Comparison of ENCODE assay signal across 30 mouse cellular contexts in the genomic region with DNA sequence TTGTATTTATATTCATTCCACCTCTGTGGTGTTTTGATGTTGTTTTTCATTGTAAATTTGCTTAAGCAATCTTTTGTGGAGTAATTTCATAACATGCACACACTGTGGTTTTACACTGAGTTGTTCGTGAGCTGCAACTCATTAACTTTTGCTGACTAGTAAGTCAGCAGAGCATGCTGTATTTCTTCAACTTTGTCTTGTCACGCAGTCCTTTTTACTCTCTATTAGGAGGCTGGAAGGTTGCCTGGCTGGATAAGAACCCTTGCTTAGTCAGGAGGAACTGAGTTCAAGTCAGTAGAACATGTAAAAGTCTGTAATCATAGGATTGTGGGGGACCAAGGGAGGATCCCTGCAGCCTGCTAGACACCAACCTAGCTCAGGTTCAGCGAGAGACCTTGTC.
DNase-seq lines count a peak whose midpoint lies in the region; ATAC-seq and TF ChIP-seq lines count a peak whose summit lies in the region.
"Had no signal": no experiment of that assay in that cellular context is flagged by ENCODE, and none has a peak within 500 bp of the region (broad histone marks: within the 10 kb centered on the region; RNA-seq: fewer than 3 reads in every experiment).

No protein-coding gene starts in this region.

- no peak for TF ChIP-seq POLR2A in bone marrow macrophage, adult 2 months (IDR thresholded peaks at IDR 0.05; ENCODE audit: borderline replicate concordance, low read depth, low read length)

- WGBS in hindbrain, embryonic 13.5 days, result 83% methylated on average over 3 of the region's 3 CpGs
- WGBS in hindbrain, embryonic 10.5 days, result 92% methylated on average over 3 of the region's 3 CpGs
- WGBS in neural tube, embryonic 13.5 days, result 73% methylated on average over 3 of the region's 3 CpGs
- WGBS in neural tube, embryonic 15.5 days, result 72% methylated on average over 3 of the region's 3 CpGs

- H3K4me1 ChIP-seq in hindbrain, embryonic 13.5 days (replicated peaks), result peaks cover 60% of the 10 kb centered on the region
- peaks cover 27% of the 10 kb centered on the region for H3K4me1 ChIP-seq in hindbrain, embryonic 10.5 days (replicated peaks)
- peaks cover 68% of the 10 kb centered on the region for H3K4me1 ChIP-seq in neural tube, embryonic 13.5 days (replicated peaks)
- peaks cover 37% of the 10 kb centered on the region for H3K4me1 ChIP-seq in neural tube, embryonic 15.5 days
- peaks cover 83% of the 10 kb centered on the region for H3K4me1 ChIP-seq in bone marrow macrophage, adult 2 months (ENCODE audit: control insufficient read depth, insufficient read depth, low read length)
- H3K4me1 ChIP-seq: heart, embryonic 13.5 days had no signal

- no peak for TF ChIP-seq CTCF in bone marrow macrophage, adult 2 months (IDR thresholded peaks at IDR 0.05; ENCODE audit: low read depth, low read length)
- no peak for TF ChIP-seq CTCF in layer of hippocampus, adult 2 months (conservative IDR thresholded peaks at IDR 0.05)

- H3K36me3 ChIP-seq in hindbrain, embryonic 13.5 days, result no peaks in the 10 kb centered on the region
- H3K36me3 ChIP-seq in hindbrain, embryonic 10.5 days, result no peaks in the 10 kb centered on the region
- no peaks in the 10 kb centered on the region for H3K36me3 ChIP-seq in neural tube, embryonic 13.5 days
- H3K36me3 ChIP-seq in neural tube, embryonic 15.5 days, result no peaks in the 10 kb centered on the region
- H3K36me3 ChIP-seq: embryonic facial prominence, embryonic 13.5 days; forebrain, embryonic 10.5 days; G1E; heart, embryonic 10.5 days; heart, embryonic 13.5 days; hindbrain, embryonic 15.5 days had no signal

- H3K27ac ChIP-seq in hindbrain, embryonic 13.5 days, result peak overlapping the region; percentile 62
- H3K27ac ChIP-seq in hindbrain, embryonic 10.5 days, result no peak overlapping the region
- peak overlapping the region; percentile 57; the same call in 1 of the 2 replicates for H3K27ac ChIP-seq in neural tube, embryonic 13.5 days (replicated peaks)
- no peak overlapping the region for H3K27ac ChIP-seq in neural tube, embryonic 15.5 days (replicated peaks)
- H3K27ac ChIP-seq in bone marrow macrophage, adult 2 months (ENCODE audit: insufficient read depth, low read depth, low read length), result peak overlapping the region; percentile 97
- H3K27ac ChIP-seq in layer of hippocampus, adult 2 months, result no peak overlapping the region
- H3K27ac ChIP-seq: embryonic facial prominence, embryonic 10.5 days; embryonic facial prominence, embryonic 13.5 days; forebrain, embryonic 10.5 days; forebrain, embryonic 13.5 days; heart, adult 2 months; heart, embryonic 10.5 days; heart, embryonic 13.5 days; hindbrain, embryonic 15.5 days had no signal

- H3K4me2 ChIP-seq in hindbrain, embryonic 13.5 days, result no peak overlapping the region
- H3K4me2 ChIP-seq in neural tube, embryonic 13.5 days, result no peak overlapping the region
- H3K4me2 ChIP-seq in neural tube, embryonic 15.5 days, result no peak overlapping the region
- H3K4me2 ChIP-seq: embryonic facial prominence, embryonic 13.5 days; forebrain, embryonic 13.5 days; heart, embryonic 13.5 days; hindbrain, embryonic 15.5 days had no signal

- no peaks in the 10 kb centered on the region for H3K27me3 ChIP-seq in hindbrain, embryonic 13.5 days
- H3K27me3 ChIP-seq in hindbrain, embryonic 10.5 days (ENCODE audit: insufficient read depth, poor library complexity, severe bottlenecking), result no peaks in the 10 kb centered on the region
- peaks cover 5% of the 10 kb centered on the region; the same call in 1 of the 2 replicates for H3K27me3 ChIP-seq in neural tube, embryonic 13.5 days
- H3K27me3 ChIP-seq in neural tube, embryonic 15.5 days (replicated peaks), result no peaks in the 10 kb centered on the region
- H3K27me3 ChIP-seq: CH12.LX; embryonic facial prominence, embryonic 13.5 days; forebrain, embryonic 13.5 days; heart, embryonic 13.5 days; hindbrain, embryonic 15.5 days had no signal

- DNase-seq in hindbrain, embryonic 10.5 days (ENCODE audit: low spot score), result no peak
- DNase-seq in layer of hippocampus, adult 2 months (ENCODE audit: low spot score in 2 of 2), result no peak
- DNase-seq: adrenal gland, adult 2 months; adrenal gland, postnatal 14 days; B cell, adult 2 months; cerebellum, adult 11-12 months; cerebellum, adult 8-10 months; cerebellum, postnatal 10 days; cerebellum, postnatal 36 days; embryo, embryonic 11 days; gastrocnemius, postnatal 10 days; gastrocnemius, postnatal 36 days; heart, adult 2 months; heart, postnatal 14 days; heart, postnatal 4 days had no signal

- H3K9ac ChIP-seq in hindbrain, embryonic 13.5 days, result no peak overlapping the region
- H3K9ac ChIP-seq in neural tube, embryonic 13.5 days, result no peak overlapping the region
- no peak overlapping the region for H3K9ac ChIP-seq in neural tube, embryonic 15.5 days (replicated peaks)
- H3K9ac ChIP-seq: embryonic facial prominence, embryonic 13.5 days; forebrain, embryonic 13.5 days; heart, embryonic 13.5 days; hindbrain, embryonic 15.5 days had no signal

- ATAC-seq in hindbrain, embryonic 13.5 days (ENCODE audit: low FRiP score), result no peak
- ATAC-seq in neural tube, embryonic 13.5 days (ENCODE audit: low read depth), result no peak
- no peak for ATAC-seq in neural tube, embryonic 15.5 days (ENCODE audit: low FRiP score)
- ATAC-seq: forebrain, embryonic 13.5 days; forebrain, embryonic 16.5 days had no signal

- H3K9me3 ChIP-seq in hindbrain, embryonic 13.5 days, result no peaks in the 10 kb centered on the region
- H3K9me3 ChIP-seq in hindbrain, embryonic 10.5 days, result no peaks in the 10 kb centered on the region
- H3K9me3 ChIP-seq in neural tube, embryonic 13.5 days, result no peaks in the 10 kb centered on the region
- no peaks in the 10 kb centered on the region for H3K9me3 ChIP-seq in neural tube, embryonic 15.5 days (replicated peaks)
- H3K9me3 ChIP-seq: embryonic facial prominence, embryonic 10.5 days; embryonic facial prominence, embryonic 13.5 days; forebrain, embryonic 10.5 days; forebrain, embryonic 13.5 days; heart, embryonic 10.5 days; heart, embryonic 13.5 days; hindbrain, embryonic 15.5 days had no signal

- H3K4me3 ChIP-seq in hindbrain, embryonic 13.5 days, result no peak overlapping the region
- no peak overlapping the region for H3K4me3 ChIP-seq in hindbrain, embryonic 10.5 days
- no peak overlapping the region for H3K4me3 ChIP-seq in neural tube, embryonic 13.5 days
- no peak overlapping the region for H3K4me3 ChIP-seq in neural tube, embryonic 15.5 days (replicated peaks)
- H3K4me3 ChIP-seq in bone marrow macrophage, adult 2 months (ENCODE audit: insufficient read depth, low read length), result no peak overlapping the region
- no peak overlapping the region for H3K4me3 ChIP-seq in layer of hippocampus, adult 2 months
- H3K4me3 ChIP-seq: embryonic facial prominence, embryonic 10.5 days; embryonic facial prominence, embryonic 13.5 days; erythroblast, embryonic 14.5 days; forebrain, embryonic 10.5 days; forebrain, embryonic 13.5 days; heart, adult 2 months; heart, embryonic 10.5 days; heart, embryonic 13.5 days; hindbrain, embryonic 15.5 days had no signal

Comparison
In these comparisons a context has a peak if more than half of its experiments do, and no peak if none do; other contexts are left out.
1. H3K27ac ChIP-seq: peak in hindbrain, embryonic 13.5 days (single experiment), neural tube, embryonic 13.5 days (single experiment) and bone marrow macrophage, adult 2 months (single experiment); none in hindbrain, embryonic 10.5 days (single experiment), neural tube, embryonic 15.5 days (single experiment) and layer of hippocampus, adult 2 months (single experiment).